Mouse (Mus musculus) neural tube, embryonic 13.5 days (tissue): Measurements from ENCODE around the gene Ccdc183. TPM values are rescaled to one million over a fixed set of nuclear protein-coding genes. Genes with fewer than 3 reads are reported as not detected.

Experiments used
- ATAC-seq: fragments of 200-750 bp; cut with Nextera tagmentation; 2 replicates; pipeline ENCODE4 v1.8.0; 2017; ENCODE audit warnings: low read depth, mild to moderate bottlenecking, moderate TSS enrichment, moderate library complexity
- H3K27ac ChIP-seq: fragments of 300-500 bp; sonication (generic); replicated peaks from 2 replicates; pipeline ENCODE4 v1.5.1; 2015; ENCODE audit warnings: moderate library complexity, mild to moderate bottlenecking, inconsistent platforms
- H3K27me3 ChIP-seq: fragments of 300-500 bp; sonication (generic); 2 replicates; pipeline ENCODE4 v1.6.1; 2015; ENCODE audit warnings: mild to moderate bottlenecking, inconsistent platforms
- H3K36me3 ChIP-seq: fragments of 300-500 bp; sonication (generic); 2 replicates; pipeline ENCODE4 v1.6.1; 2015; ENCODE audit warnings: mild to moderate bottlenecking, inconsistent platforms
- H3K4me1 ChIP-seq: fragments of 300-500 bp; sonication (generic); replicated peaks from 2 replicates; pipeline ENCODE4 v1.6.1; 2015; ENCODE audit warnings: inconsistent platforms
- H3K4me2 ChIP-seq: fragments of 300-500 bp; sonication (generic); 2 replicates; pipeline ENCODE4 v1.6.1; 2015; ENCODE audit warnings: inconsistent platforms, mild to moderate bottlenecking, moderate library complexity
- H3K4me3 ChIP-seq: fragments of 300-500 bp; sonication (generic); 2 replicates; pipeline ENCODE4 v1.5.1; 2015; ENCODE audit warnings: mild to moderate bottlenecking, inconsistent platforms
- H3K9ac ChIP-seq: fragments of 300-500 bp; sonication (generic); 2 replicates; pipeline ENCODE4 v1.6.1; 2015; ENCODE audit warnings: moderate library complexity, mild to moderate bottlenecking, inconsistent platforms
- H3K9me3 ChIP-seq: fragments of 300-500 bp; sonication (generic); 2 replicates; pipeline ENCODE4 v1.6.1; 2016; ENCODE audit warnings: inconsistent platforms
- WGBS: fragments of 180-500 bp; shearing (Covaris S2); methylation state at CpG from one replicate; pipeline ENCODE4 v1.1.7; 2015; 5-methylcytosine and 5-hydroxymethylcytosine counted together
- polyA plus RNA-seq: library from polyadenylated mRNA; unstranded; fragments of >200 nt; fragmentation: Nextera tagmentation; extraction: Ambion mirVana; gene quantifications from 2 replicates; pipeline ENCODE4 v1.2.1, GENCODE M21; 2015

Ccdc183 gene
- polyA plus RNA-seq, 1 experiment from 2014 or later, result 0.17 TPM

DNA sequence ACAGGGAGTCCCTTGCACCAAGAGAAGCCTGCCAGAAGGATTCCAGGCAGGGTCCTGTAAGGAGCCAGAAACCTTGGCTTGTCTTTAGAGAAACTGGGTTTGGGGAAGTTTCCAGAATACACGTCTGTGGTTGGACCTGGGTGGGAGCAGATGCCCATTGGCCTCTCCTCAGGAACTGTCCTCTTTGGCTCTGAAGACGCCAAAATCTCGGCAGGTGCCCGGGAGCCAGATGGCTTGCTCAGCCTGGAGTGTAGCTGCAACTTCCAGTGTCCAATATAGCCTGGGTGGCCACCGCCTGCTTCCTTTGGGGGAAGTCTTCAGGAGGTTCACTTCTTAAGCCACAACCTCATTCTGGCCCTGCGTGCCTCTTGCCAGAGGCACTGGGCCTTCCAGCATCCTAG is 35.6 kb downstream of the Ccdc183 start:
- Histone ChIP-seq H3K36me3 (peaks cover 40% of the 10 kb centered on the region), H3K27ac (peak overlapping the region; percentile 83), H3K9ac (peak overlapping the region; percentile 43), H3K4me2 (peak overlapping the region; percentile 72), H3K27me3 (peaks cover 42% of the 10 kb centered on the region), H3K9me3 (no peaks in the 10 kb centered on the region), H3K4me1 (peaks cover 68% of the 10 kb centered on the region), H3K4me3 (peak overlapping the region; percentile 48; the same call in 1 of the 2 replicates)
- ATAC-seq, result 0 out of 2 replicates have a peak, but pooled peaks have one; percentile 1
- WGBS, result 37% methylated on average over 6 of the region's 6 CpGs

DNA sequence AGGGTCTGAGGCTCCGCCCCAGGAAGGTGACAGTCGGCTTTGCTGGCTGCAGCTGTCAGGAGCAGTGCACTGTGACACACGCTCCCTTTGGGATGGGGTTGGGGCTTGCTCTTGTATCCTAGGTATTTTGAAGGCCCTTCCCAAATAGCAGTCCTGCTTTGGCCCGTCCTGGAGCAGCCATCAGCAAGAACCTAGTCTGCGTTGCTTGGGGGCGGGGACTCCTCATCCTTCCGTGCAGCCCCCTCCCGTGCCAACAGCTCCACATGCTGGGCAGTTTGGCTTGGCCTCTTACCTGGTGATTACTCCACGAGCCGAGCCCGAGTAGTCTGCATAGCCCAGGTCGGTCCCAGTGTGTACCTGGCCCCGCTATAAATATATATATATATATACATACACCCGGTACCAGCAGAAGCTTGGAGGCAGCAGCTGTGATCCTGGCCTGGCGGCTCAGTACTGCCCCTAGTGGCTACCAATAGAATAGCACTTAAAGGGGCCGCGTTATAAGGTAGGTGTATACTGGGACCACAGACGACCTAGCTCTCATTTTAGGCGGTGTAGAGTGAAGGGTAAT is 36.1 kb downstream of the Ccdc183 start, which contains the start of gene Ajm1:
Ajm1 (minus strand) TSS at position 464 of the 571 bp plus-strand sequence.
- ATAC-seq, result peak; percentile 77
- H3K9ac ChIP-seq, result peak within 1 kb of the TSS; percentile 66
- H3K4me3 ChIP-seq, result peak within 1 kb of the TSS; percentile 48
- peaks cover 70% of the 10 kb centered on the region for H3K4me1 ChIP-seq
- peaks cover 47% of the 10 kb centered on the region for H3K27me3 ChIP-seq
- WGBS, result 7% methylated on average over 19 of the region's 19 CpGs
- H3K4me2 ChIP-seq, result peak within 1 kb of the TSS; percentile 72
- peak within 1 kb of the TSS; percentile 83 for H3K27ac ChIP-seq
- H3K9me3 ChIP-seq, result no peaks in the 10 kb centered on the region
- H3K36me3 ChIP-seq, result peaks cover 37% of the 10 kb centered on the region

DNA sequence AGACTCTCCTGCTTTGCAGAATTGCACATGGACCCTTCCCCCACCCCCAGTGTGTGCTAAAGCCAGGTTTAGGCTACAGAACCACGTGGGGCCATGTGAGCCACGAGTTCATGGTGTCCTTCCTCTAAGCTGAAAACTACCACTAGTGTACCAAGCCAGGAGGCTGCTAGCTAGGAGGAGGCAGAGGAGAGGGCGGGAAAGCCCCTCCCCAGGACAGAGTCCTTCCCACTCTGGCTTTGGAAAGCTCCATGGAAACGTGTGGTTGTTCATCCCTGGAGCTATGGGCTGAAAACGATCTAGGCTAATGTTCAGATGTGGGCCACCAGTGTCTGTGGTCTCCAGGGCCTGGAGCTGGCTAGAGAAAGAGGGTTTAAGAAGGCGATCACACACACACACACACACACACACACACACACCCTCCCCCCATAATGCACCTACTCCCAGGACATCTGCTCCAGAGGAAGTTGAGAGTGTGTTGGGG is 36.8 kb downstream of the Ccdc183 start:
- Histone ChIP-seq H3K4me3 (peak overlapping the region; percentile 48), H3K27ac (no peak overlapping the region), H3K4me2 (peak overlapping the region; percentile 72), H3K9ac (peak overlapping the region; percentile 66), H3K4me1 (peaks cover 75% of the 10 kb centered on the region), H3K27me3 (peaks cover 55% of the 10 kb centered on the region), H3K9me3 (no peaks in the 10 kb centered on the region), H3K36me3 (peaks cover 31% of the 10 kb centered on the region)
- WGBS, result 45% methylated on average over 6 of the region's 6 CpGs
- ATAC-seq, result no peak

DNA sequence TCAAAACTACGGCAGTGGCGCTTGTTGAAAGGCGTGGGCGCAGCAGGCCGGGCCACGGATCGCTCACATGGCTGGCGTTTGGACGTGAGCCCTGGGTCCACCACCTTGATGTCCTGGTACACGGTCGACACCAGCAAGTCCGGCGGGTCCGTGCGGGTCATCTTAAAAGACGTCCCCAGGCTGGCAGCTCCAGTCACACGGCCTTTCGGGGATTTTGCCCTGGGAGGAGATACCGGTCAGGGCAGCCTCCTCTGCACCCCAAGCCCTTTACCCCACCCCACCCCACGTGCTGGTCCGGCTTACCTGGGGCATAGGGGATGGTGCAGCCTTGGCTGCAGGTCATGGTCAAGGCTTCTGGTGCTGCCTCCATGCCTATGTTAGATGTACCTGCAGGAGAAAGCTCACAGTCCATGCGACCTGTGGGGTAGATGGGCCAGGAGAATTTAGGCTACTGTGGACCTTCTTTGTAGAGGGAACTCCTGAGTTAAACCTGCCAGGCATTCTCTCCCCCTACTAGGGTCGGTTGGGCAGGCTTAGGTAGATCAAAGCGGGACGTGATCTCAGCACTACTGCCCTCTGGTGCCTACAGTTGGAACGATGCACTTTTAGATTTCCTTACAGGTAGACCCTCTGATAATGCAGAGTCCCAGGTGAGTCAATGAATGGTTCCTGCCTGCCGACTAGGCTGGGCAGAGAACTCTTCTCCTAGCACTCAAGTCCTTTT is 37.6 kb downstream of the Ccdc183 start:
- H3K27ac ChIP-seq, result no peak overlapping the region
- peak overlapping the region; percentile 18; the same call in 1 of the 2 replicates for H3K4me3 ChIP-seq
- no peak for ATAC-seq
- H3K36me3 ChIP-seq, result peaks cover 24% of the 10 kb centered on the region
- H3K9me3 ChIP-seq, result no peaks in the 10 kb centered on the region
- H3K4me1 ChIP-seq, result peaks cover 80% of the 10 kb centered on the region
- peak overlapping the region; percentile 72 for H3K4me2 ChIP-seq
- 6% methylated on average over 27 of the region's 27 CpGs for WGBS
- peaks cover 56% of the 10 kb centered on the region for H3K27me3 ChIP-seq
- H3K9ac ChIP-seq, result no peak overlapping the region; the same call in 1 of the 2 replicates

DNA sequence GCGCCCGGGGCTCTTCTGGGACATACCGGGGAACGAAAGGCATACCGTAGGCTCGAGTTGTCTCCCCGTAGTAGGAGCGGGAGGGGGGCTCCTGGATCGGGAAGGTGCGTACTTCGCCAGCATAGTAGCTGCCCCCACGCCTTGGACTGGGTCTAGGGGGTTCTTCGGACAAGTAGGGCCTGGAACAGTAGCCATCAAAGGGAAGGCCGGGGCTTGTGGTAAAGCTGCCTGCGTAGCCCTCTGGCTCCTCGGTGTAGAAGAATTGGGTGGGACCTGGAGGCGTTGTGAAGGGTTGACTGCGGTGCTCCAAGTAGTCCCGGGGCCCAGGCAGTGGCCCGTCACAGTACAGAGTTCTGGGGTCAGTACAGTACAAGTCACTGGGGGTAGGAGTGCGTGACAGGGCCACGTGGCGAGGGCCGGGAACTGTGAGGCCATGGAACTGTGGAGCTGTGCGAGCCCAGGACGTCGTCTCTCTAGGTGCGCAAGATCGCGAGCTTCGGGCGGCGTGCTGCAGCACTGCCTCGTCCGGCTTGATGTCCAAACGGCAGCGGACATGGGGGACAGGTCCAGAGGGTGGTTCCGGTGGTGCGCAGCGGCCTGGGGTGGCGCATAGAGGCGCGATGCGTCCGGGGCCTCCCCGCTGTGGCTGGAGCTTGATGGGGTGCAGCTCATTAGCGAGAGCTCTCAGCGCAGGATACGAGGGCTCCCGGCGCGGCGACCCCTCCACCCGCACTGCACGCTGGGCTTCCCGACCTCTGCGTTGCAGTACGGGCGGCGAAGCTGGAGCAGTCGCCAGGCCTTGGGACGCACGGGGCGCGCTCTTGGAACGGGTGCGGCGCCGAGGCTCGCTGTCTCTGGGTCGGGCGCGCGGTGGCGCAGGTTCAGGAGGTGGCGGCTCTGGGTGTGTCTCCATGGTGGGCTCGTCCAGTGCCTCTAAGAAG is 38.4 kb downstream of the Ccdc183 start:
- Histone ChIP-seq H3K27ac (no peak overlapping the region), H3K27me3 (peaks cover 56% of the 10 kb centered on the region), H3K4me2 (peak overlapping the region; percentile 44), H3K9me3 (no peaks in the 10 kb centered on the region), H3K4me1 (peaks cover 82% of the 10 kb centered on the region), H3K36me3 (peaks cover 15% of the 10 kb centered on the region), H3K4me3 (peak overlapping the region; percentile 18; the same call in 1 of the 2 replicates), H3K9ac (peak overlapping the region; percentile 18; the same call in 1 of the 2 replicates)
- 5% methylated on average over 77 of the region's 77 CpGs for WGBS
- ATAC-seq, result no peak

DNA sequence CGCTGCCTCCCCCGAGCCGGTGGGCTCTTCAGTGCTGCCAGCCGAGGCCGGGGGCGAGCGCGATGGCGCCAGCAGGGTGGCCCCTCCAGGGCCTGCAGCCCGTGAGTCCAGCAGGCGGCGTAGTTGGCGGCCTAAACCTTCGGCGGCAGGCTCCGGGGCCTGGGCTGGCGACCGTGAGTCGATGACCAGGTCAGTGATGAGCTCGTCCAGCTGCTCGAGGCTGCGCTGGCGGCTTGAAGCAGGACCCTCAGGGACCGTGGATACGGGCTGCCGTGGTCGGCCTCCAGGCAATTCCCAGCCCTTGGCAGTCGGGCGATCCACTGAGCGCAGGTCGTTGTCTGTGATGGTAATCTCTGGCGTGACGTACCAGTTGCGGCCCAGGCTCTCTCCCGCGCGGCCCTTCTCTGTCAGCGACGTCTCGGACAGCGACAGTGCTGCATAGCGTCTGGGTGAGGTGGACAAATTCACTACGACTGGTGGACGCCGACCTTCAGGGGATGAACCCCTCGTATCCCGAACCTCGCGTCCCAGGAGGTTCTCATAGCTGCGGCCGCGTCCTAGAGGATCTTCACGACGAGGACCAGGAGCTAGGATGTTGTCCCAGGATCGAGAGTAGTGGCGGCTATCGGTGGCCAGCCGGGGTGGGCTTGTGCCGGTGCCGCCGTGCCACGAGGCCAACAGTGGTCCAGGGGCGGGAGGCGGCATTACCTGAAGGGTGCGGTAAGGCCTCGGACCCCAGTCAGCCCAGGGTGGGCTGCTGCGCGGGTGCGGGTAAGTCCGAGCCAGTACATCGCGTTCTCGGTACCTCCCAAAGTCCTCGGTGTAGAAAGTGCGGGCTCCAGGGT is 39.3 kb downstream of the Ccdc183 start:
- Histone ChIP-seq H3K9me3 (no peaks in the 10 kb centered on the region), H3K27me3 (peaks cover 56% of the 10 kb centered on the region), H3K36me3 (peaks cover 8% of the 10 kb centered on the region), H3K9ac (peak overlapping the region; percentile 45), H3K4me2 (peak overlapping the region; percentile 44), H3K27ac (no peak overlapping the region), H3K4me3 (peak overlapping the region; percentile 24), H3K4me1 (peaks cover 83% of the 10 kb centered on the region)
- no peak for ATAC-seq
- WGBS, result 8% methylated on average over 75 of the region's 75 CpGs

DNA sequence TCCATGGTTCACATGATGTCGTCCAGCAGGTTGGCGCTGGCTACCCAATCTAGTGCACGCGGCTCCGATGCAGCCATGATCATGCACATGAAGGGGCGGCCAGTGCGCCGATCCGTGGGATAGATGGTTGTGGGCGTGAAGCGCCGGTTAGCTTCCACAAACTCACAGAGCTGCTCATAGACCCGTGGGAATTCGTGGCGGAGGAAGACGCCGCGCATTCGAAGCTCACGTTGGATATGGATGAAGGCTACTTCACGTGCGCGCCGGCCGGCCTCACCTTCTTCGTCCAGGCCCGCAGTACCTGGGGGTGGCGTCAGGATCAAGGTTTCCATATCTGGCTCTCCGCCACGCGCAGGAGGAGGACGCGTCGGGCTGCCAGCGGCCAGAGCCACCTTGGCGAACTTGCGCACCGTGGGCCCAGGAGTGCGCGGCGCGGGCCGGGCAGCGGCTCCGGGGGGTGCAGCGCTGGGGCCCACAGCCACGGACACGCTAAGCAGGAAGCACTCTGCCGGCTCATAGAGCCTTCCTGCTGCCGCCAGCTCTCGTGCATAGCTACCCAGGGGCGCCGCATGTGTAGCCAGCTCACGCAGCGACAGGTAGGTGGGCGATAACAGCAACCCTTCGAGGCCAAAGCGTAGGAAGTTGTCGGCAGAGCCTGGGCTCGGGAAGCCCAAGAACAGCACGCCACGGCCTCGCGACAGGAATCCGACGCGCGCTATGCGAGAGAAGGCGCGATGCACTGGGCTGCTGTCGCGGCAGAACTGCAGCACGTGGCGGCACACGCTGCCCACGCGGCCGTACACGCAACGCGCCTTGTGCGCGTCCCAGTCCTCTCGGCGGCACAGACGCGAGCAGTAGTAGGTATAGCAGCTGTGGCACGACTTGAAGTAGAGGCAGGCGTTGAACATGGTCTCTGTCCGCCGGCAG is 40.2 kb downstream of the Ccdc183 start:
- Histone ChIP-seq H3K9ac (peak overlapping the region; percentile 45), H3K27ac (no peak overlapping the region), H3K27me3 (peaks cover 56% of the 10 kb centered on the region), H3K4me2 (peak overlapping the region; percentile 44), H3K36me3 (peaks cover 12% of the 10 kb centered on the region; the same call in 1 of the 2 replicates), H3K4me1 (peaks cover 82% of the 10 kb centered on the region), H3K4me3 (peak overlapping the region; percentile 24), H3K9me3 (no peaks in the 10 kb centered on the region)
- no peak for ATAC-seq
- 12% methylated on average over 92 of the region's 92 CpGs for WGBS

DNA sequence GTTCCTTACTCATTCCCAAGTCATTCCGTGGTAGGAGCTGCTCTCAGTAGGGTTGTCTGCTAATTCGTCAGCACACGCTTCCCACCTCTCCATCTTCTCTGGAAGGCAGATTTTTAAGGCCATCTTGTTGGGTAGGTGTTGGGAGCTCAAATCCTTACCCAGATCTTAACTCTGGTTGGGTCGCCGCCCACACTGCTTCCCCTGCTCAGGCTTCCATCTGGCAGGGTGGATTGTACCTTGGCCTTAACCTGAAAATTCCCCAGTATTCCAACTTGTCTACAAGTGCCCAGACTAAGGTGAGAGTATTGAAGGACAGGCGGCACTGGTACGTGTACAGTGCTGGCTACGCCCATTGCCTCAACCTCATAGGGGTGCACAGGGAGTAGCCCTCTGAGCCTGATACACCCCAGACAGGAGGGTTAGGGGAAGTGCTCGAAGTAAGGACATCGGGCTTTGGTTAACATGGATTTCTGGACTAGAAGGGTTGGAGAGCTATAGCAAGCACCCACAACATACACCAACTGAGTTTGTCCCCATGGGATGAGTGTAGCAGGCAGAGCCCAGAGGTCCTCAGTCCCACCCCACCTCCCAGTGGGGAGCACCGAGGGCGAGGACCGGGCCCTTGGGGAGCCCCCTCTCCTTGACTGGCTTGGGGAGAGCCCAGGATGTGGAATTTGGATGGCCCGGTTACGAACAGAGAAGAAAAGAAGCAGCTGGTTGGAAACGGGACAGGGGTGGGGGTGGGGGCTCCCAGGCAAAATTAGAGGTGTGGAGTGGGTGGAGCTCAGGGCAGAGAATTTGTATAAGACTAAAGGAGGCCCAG is 41.2 kb downstream of the Ccdc183 start:
- Histone ChIP-seq H3K4me1 (peaks cover 74% of the 10 kb centered on the region), H3K27me3 (peaks cover 56% of the 10 kb centered on the region), H3K36me3 (peaks cover 20% of the 10 kb centered on the region), H3K4me2 (peak overlapping the region; percentile 96), H3K9me3 (no peaks in the 10 kb centered on the region), H3K27ac (no peak overlapping the region), H3K9ac (peak overlapping the region; percentile 71; the same call in 1 of the 2 replicates), H3K4me3 (no peak overlapping the region)
- ATAC-seq, result no peak
- 68% methylated on average over 16 of the region's 16 CpGs for WGBS

DNA sequence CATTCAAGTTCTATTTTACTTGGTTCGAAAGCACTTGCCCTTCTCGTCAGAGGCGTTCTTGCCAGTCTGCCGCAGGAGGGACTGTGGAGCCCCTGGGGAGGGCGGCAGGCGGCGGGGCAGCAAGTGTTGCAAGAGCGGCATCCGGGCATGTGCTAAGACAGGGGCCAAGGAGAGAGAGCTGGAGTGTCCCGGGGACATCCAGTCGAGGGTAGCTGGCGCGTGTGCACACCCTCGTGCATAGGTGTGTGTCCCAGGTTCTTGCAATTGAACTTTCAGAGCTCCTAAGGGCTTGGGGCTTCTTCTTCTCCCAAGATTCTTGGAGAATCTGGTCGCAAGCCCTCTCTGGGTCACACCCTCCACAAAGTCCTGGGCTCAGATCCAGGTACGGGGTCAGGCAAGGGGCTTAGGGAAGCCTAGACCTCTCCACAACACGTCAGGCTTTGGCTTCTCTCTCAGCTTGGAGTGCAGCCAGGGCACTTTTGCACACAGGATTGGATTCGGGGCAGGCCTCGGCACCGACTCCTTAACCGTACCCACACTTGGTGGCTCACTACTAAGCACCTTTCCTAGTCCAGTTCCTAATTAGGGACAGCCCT is 41.9 kb downstream of the Ccdc183 start:
- 13% methylated on average over 21 of the region's 21 CpGs for WGBS
- peak overlapping the region; percentile 96 for H3K4me2 ChIP-seq
- peaks cover 67% of the 10 kb centered on the region for H3K4me1 ChIP-seq
- peak overlapping the region; percentile 91 for H3K27ac ChIP-seq
- H3K27me3 ChIP-seq, result peaks cover 50% of the 10 kb centered on the region
- H3K9ac ChIP-seq, result peak overlapping the region; percentile 71
- H3K4me3 ChIP-seq, result peak overlapping the region; percentile 61
- peaks cover 27% of the 10 kb centered on the region for H3K36me3 ChIP-seq
- no peaks in the 10 kb centered on the region for H3K9me3 ChIP-seq
- ATAC-seq, result peak; percentile 5; the same call in 1 of the 2 replicates
